Mouse (Mus musculus): ENCODE measurements at regions not wholly inside any gene's neighbourhood (a gene's known extent, or its start where the extent isn't known, plus 50 kb on each side); places are given as distances from the start of the nearest gene placed in this dataset.

DNA sequence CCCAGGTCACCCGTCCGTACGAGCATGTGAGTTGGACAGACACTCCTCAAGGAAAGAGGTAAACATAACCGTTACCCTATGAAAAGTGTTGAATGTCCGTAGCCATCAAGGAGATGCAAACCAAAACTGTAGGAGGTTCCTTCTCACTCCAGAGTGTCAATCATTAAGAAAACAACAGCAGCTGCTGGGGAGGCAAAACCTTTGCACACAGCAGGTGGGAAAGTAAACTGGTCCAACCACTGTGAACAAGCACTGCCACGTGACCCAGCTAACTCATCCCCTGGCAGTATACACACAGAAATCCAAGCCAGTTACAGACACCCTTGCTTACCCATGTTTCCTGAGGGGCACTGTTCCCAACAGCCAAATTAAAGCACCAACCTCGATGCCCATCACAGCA, 54.7 kb upstream of the Irx5 start:
- peak; percentile 15 to 20 for DNase-seq

DNA sequence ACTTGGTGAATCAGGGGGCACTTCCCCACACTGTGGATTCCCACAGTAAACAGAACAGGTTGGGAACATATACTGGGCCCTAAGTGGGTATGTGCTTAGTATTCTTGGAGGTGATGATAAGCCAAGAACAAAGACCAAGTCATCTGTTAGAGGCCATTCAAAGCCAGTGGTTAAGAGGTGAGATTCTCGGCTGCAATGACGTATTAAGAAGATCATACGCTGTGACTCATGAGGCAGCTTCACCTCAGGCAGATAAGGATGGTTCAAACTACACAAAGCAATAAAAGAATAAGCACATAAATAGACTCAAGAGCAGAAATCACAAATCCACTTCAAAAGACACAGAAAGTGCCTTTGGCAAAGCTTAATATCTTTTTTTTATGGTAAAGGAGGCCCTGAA, 56.4 kb upstream of the Irx5 start:
- DNase-seq, result no peak

DNA sequence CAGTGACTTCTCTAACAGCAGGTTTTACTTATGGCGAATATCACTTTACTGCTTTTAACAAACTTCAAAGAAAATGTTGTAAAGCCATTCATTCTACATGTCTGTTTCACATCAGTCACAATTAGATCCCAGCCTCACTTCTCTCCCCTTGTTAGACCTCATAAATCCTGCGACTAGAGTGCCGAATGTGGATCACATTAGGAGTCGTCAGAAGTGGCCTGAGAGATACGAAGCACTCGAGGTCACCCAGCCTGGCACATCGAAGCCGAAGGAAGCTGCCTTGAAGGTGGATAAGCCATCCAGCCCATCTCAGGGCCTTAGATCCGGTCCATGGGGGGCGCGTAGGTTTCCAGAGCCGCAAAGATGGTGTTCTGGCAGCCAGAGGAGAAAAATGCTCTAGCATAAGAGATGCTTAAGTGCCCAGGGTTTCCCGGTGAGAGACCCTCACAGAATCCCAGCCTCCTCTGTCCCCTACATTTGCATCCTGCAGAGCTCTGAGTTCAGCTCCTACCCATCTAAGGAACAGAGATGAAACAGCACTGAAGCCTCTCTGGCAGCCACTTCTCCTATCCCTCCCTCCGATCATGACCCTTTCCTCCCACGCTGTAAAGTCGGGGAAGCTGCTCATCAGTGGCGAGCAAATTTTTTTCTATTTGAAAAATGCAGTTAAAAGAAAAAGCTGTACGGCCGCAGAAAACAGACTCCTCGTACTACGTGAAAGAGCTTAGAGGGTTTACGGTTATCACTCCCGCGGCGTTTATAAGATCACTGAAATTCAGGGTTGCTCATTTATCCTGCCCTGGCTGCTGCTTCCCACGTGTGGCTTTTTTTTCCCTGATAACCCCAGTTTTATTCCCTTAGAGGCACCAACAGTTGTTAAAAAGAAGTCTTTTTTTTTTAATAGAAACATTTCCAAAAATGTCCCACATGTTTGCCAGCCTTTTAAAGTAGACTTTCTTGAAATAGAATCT, 70.3 kb upstream of the Irx5 start:
- DNase-seq, result no peak

DNA sequence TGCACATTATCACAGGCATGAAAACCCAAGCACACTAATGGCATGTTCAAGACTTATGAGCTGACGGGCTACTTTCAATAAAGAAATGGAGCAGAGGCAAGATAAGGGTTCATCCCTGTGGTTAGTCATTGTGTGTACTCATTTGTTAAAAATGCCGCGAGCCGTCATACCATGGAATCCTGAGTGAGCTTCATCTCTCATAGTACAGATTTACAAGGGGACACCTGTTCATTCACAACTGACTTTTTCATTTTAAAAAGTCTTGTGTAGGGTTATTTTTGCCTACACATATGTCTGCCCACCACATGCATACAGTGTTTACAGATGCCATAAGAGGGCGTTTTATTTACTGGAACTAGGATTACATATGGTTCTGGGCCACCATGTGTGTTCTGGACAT, 81.7 kb upstream of the Irx5 start:
- DNase-seq, result no peak

DNA sequence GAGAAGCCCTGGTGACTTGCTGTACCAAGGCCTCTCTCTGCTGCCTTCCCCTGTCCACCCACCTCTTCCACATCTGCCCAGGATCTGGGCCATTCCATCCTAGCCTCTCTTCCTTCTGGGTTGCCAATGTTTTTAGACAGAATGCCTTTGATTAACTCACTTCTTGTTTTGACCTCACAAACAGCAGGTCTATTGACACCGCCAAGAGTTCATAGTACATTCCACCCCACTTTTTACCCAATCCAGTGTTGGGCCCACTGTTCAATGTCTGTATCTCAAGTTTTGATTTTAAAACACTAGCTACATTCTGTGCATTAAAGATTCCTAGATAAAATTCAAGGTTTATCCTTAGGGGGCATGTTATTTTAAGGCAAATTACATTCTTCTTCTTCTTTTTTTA, 84.7 kb upstream of the Irx5 start:
- no peak for DNase-seq

DNA sequence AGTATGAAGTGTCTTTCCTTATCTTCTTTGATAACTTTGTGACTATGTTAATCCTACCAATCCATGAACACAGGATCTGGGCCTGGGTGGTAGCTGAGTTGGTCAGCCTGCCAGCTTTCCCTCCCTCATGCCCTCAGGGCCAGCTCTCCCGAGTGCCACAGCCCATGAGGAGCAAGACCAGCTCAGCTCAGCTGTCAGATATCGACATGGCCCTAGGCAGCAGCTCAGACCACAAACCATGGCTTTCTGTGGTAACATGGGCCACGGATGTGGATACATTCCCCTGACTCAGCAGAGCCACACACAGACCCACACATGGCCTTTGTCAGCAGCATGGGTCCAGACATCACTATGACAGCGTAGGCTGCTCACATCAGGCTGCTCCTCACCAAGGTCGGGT, 85.4 kb upstream of the Irx5 start:
- no peak for DNase-seq

DNA sequence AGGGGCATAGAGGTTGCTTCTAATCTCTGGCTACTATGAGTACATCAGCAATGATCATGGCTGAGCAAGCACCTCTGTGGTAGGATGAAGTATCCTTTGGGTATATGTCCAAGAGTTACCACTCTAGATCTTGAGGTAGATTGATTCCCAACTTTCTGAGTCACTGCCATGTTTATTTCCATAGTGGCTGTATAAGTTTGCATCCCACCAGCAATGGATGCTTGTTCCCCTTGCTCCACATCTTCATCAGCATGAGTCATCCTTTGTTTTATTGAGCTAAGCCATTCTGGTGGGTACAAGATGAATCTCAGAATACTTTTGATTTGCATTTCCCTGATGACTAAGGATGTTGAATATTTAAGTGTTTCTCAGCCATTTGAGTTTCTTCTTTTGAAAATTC, 86.8 kb upstream of the Irx5 start:
- no peak for DNase-seq

DNA sequence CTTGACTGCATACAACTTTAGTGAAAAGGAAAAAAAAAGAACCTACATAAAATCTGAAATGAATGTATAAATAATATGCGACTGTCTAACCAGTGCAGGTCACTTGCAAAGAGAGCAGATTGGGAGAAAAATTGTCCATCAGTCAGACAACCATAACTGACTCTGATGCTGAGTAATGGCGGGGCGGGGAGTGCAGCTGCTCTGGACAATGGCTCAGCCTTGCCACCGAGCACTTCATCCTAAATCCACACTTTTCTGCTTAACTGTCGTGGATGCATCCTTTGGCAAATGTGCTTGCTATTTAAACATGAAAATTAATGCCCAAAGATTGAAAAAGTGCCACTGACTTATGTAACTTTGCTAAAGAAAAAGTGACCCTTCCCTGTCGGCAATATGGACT, 90.0 kb upstream of the Irx5 start:
- no peak for DNase-seq

DNA sequence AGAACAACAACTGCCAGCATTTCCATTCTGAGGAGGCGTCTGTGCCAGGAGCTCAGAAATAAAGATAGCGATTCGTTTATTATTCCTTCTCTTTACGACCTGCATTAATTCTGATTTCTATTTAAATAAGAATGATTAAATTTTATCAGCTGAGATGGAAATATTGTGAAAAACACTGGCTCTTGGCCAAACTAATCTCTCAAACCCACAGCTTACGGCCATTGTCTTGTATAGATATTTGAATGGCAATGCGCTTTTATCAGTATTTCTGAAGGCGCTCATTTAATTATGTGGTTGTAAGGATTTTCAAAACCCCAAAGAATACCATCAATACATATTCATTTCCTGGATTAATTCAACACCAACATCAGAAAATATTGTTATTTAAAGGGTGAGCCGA, 97.4 kb upstream of the Irx5 start:
- no peak for DNase-seq

DNA sequence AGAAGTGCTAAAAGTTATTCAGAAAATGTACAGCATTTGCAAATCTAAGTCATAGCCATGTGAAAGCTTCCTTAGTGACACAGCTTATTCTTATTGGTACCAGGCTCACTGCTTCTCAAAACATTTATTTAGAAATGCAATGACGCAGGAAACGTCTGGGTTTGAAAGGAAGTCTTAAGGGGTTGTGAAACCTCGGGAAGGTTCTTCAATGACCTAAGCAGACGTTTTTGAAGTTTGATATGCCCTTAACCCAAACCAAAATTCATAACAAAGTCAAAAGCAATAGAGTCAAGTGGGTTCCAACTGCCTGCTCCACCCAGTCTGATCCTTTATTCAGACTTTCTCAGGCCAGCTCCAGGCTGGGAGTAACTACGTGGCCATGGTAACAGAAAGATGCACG, 99.2 kb upstream of the Irx5 start:
- DNase-seq, result no peak

DNA sequence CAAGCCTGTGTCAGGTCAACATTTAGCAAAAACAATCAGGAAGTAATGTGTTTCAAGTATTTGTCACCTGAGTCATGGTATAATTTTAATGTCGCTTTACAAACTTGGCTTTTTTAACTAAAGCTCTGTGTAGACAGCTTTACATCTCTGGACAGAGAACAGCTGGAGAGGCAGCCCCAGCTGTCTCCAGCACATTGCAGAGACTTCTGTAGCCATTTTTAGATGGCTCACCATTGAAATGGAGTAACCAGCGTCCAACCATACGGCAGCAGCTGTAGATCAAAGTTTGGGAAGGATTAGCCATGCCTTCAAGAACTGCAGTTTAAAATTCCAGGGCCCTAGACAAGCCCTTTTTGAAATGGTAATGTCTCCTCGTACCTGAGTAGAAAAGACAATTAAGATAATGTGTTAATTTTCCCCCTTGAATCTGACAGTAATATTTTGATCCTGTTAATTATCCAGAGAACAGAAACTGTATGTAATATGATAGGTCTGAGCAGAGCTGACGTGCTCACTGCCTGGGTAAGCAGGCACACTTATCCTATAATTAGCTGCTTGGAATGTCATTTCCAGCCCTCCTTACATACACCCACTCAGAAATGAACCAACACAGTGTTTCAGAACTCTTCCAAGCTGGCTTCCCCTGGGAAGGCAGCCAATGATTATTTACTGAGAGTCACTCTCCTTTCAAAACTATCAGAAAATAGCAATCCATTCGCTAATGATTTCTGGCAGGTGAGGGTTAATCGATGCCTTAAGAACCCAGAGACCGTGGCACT, 104.6 kb upstream of the Irx5 start:
- no peak for DNase-seq

DNA sequence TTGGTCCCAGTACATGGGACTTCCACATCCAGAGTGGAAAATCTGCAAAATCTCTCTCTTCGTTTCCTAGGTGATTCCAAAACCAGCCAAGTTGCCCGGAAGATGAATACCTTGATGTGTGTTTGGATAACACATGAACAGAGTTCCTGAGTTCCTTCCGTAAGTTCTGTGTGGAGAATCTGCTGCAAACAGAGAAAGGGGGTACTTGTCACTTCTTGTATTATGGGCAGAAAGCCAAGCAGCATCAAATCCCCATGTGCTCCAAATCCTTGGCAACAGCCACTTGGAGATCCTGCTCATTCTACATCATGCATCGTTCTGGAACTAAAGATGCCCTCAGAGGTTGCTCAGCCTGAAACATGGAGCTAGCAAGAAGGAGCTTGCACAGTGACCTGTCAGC, 111.1 kb upstream of the Irx5 start:
- no peak for DNase-seq

DNA sequence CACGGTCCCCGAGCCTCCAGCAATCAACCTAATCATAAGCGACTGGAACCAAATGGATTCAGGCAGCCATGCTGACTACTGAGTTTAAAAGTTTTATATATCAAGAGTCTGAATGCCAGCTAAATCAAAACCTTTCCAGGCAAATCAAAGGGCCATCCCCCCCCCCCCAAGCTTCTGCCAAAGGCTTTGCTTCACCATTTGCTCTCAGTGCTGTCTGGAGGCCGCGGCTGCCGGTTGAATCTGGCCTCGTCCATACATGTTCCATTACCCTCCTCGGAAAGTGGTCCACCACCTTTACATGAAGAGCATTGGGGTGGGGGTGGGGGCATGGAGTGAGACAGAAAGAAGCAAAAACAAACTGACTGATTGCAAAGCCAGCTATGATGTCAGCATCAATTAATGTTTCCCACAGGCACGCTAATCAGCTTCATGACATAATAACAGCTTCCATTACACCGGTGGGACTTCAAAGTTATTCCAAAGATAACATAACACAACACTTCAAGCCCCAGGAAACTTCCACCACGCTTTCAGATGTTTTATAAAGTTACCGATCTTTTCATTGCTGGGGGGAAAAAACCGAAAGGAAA, 116.6 kb upstream of the Irx5 start:
- DNase-seq, result no peak

DNA sequence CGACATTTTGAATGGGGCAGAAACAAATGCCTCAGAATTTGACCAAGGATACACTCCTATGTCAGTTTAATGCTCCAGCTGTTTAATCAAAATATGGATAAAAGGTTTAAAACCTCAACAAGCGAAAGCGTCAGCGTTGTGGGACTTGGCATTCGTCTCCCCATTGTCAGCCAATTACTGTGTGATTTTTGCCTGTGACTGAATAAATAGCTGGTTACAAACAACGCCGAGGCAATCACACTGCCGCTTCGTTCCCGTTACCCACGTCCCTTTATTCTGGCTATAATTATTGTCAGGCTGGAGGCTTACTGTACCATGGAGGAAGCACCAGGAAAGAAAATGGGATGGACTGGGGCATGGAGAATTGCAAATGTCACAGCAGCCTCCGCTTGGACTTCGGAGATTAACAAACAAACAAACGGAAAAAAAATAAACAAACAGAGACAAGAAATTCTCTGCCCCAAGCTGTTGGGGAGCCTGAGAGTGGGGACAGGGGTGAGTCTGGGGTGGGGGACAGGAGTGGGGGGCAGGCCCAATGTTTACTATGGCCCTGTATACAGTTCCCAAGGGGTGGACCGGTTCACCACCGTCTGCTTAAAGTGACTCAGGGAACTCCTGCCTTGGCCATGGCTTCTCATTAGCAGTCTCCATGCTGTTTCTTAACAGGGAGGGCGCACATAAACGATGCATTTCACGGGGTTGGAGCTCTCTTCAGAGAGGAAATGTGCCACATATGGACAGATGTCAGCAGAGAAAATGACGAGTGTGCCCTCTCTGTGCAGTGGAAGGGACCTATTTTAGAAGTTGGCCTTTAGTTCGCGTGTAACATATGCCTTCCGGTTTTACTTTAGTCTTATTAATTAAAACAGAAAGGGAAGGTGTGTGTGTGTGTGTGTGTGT, 125.8 kb upstream of the Irx5 start:
- no peak for DNase-seq

DNA sequence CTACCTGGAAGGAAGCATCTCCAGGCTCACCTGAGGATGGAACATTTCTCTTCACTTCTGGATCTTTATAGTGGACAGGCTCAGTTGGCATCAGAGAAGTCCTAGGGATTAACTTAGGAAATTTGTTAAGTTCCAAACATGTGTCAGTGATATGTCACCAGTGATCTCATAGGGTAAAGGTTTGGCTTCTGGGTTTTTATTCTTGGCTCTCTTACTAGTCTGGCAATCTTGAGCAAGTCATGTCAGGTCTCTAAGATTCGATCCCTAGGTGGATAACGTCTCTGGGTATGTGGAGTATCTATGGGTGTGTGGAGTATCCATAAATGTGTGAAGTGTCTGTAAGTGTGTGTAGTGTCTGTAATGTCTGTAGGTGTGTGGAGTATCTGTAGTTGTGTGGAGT, 127.9 kb upstream of the Irx5 start:
- no peak for DNase-seq

DNA sequence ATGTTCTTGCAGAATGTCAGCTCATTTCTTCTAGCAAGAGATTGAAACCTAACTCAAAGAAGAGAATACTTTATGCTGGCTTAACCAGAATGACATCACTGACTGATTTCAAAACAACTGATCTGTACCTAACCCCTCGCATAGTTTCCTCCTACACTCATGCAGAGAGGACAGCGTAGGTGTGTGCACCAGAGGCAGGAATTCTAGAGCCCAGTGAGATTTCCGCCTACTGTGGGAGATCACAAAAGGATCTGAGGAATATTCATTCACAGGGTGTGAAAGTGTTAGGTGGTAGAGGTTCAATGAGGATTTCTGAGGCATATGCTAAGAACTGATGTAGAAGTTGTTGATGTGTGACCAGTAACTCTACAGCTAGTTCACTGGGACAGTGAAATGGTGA, 132.5 kb upstream of the Irx5 start:
- no peak for DNase-seq

DNA sequence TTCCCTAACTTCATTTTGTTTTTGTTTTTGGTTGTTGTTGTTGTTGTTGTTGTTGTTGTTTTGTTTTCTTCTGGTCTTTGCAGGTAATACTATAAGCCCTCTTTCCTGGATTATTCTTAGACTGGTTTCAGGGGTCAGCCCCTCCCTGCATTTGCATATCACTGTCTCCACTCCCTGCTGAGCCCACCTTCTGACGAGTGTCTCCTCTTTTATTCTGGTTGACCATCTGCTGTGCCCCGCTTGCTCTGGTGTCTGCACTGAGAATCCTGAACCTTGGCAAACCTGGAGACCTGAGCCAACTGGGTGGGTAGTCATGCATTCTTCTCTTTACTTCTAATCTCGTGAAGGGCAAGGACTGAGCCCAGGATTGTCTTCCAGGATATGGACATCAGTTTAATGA, 134.4 kb upstream of the Irx5 start:
- DNase-seq, result peak; percentile 21 to 51

DNA sequence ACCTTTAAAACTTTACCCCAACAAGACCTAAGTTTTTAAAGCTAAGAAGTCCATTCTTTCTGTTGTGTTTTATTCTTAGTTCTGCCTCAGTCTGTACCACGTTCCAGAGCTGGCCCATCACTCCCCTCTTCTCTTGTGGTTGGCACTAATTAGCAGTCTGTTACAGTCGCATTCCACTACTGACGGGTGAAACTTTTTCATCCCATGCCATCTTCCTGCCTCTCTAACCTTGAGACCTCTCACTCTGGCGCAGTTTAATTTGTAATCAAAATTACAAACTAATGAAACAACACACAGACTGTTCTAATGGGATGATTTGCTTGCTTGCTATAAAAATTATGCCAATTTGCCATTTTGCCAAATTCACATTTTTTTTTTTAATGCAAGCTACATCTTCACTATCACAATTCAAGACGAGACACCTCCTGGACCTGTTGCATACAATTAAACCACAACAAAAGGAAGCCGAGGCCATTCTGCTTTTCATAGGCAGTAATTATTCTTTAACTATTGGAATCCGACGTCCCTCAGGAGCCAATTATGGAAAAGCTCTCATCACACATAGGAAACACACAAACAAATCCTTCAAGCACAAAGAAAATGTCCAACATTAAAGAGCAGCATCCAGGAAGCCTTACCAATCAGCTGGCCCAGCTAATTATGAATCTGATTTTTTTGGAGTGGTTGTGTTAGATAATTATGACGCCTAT, 138.1 kb upstream of the Irx5 start:
- DNase-seq, result no peak

DNA sequence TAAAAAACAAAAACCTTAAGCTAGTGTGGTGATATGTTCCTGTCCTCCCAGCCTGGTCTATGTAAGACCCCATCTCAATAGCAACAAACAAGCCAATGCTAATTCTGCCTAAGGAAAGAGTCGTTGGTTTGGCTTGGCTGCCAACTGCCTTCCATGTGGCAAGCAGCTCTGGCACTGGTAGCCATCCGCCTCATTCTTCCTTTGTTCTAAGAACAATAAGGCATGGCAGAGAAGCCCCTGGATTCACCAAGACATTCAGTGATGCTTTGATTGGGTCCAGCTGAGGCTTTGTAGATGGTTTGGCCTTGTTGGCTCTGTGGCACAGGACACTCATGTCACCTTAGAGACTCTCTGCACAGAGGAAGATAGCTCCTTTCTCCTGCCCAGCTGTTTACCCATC, 139.9 kb upstream of the Irx5 start:
- DNase-seq, result peak in 1 of 2 experiments; percentile 20

DNA sequence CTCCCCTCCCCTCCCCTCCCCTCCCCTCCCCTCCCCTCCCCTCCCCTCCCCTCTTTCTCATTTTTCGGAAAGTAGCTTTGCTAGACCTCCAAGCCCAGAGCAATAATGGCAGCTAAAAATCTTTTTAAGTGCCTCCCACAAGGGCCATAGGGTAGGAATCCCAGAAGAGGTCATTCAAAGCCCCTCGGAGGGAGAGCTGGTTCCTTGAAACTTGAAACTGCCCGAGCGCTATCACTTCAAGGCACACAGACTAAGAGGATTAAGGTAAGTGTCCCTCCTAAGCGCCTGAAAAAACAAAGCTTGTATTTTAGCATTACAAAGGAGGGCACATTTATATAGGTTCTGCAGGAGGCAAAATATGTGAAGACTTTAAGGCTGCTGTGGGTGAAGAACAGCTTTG, 141.2 kb upstream of the Irx5 start:
- no peak for DNase-seq

DNA sequence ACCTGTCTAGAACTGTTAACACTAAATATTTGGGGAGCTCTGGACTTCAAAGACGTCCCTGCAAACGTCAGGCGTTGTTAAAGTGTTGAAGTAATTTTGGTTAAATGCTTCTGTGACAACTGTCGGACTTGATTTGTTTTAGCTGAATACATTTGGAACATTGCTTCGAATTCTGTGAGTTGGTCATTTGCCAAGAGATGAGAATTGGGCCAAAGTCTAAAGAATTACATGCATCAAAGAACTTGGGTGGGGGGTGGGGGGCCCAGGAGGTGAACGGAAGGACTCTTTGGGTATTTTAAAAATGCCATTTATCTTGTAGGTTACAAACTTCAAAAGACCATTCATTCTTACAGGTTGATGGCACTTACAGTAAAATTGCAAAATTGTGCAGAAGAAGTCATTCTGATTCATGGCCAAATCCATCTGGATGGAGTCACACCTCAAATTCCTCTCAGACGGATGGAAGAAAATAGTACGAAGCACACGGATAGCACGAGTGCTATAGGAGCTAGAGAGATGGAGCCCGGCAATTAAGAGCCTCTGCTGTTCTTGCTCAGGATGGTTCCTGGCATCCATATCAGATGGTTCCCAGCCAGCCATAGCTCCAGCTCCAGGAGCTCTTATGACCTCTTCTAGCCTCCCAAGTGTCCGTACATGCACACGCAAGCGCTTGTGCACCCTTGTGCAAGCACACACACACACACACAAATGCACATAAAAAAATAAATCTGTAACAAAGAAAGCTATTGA, 144.5 kb upstream of the Irx5 start:
- peak; percentile 53 to 61 for DNase-seq
